ENCODE assay signal across 23 mouse cellular contexts in genomic region chr14:34772132-34772531, GRCm38 (mm10). TPM values are rescaled to one million over a fixed set of nuclear protein-coding genes. Genes with fewer than 3 reads are reported as not detected.
A peak's percentile ranks its signal among the peaks of the same experiment; 100 is the strongest.
DNase-seq lines count a peak whose midpoint lies in the region; ATAC-seq and TF ChIP-seq lines count a peak whose summit lies in the region.
"Had no signal": no experiment of that assay in that cellular context is flagged by ENCODE, and none has a peak within 500 bp of the region (broad histone marks: within the 10 kb centered on the region; RNA-seq: fewer than 3 reads in every experiment).

No protein-coding gene starts in this region.

- ATAC-seq in CD4-positive, CD25-positive, alpha-beta regulatory T cell, adult 4 months = peak; percentile 53
- ATAC-seq in inflammation-experienced regulatory T-cells, adult 6 months = peak; percentile 49
- ATAC-seq in midbrain, postnatal 0 days (ENCODE audit: low FRiP score) = no peak
- ATAC-seq: forebrain, embryonic 13.5 days; forebrain, postnatal 0 days had no signal

- no peak overlapping the region for H3K4me3 ChIP-seq in midbrain, postnatal 0 days (ENCODE audit: low read depth, low read length)
- H3K4me3 ChIP-seq: embryonic facial prominence, embryonic 10.5 days; forebrain, embryonic 13.5 days; gastrocnemius, adult 2 months; hindbrain, embryonic 10.5 days had no signal

- no peak for TF ChIP-seq CTCF in midbrain, postnatal 0 days (IDR thresholded peaks at IDR 0.05)

- DNase-seq in thymus, postnatal 0 days (ENCODE audit: low spot score) = peak; percentile 76
- no peak for DNase-seq in thymus, postnatal 10 days (ENCODE audit: low spot score in 2 of 2)
- peak; percentile 39 for DNase-seq in CD4-positive helper T cell, adult 2 months (ENCODE audit: low read depth, low spot score)
- DNase-seq in left cerebral cortex, postnatal 10 days (ENCODE audit: extremely low spot score in 1 of 2, low spot score in 2 of 2) = no peak
- no peak for DNase-seq in midbrain, postnatal 0 days (ENCODE audit: low spot score)
- DNase-seq: adrenal gland, postnatal 14 days; B cell, adult 2 months; cerebellum, adult 11-12 months; cerebellum, adult 9-10 months; cerebellum, postnatal 25 days; forebrain, postnatal 0 days; gastrocnemius, adult 2 months; gastrocnemius, postnatal 25 days; heart, postnatal 14 days; kidney, adult 11 months had no signal

- H3K9me3 ChIP-seq in midbrain, postnatal 0 days (ENCODE audit: low read length) = no peaks in the 10 kb centered on the region
- H3K9me3 ChIP-seq: embryonic facial prominence, embryonic 10.5 days; forebrain, embryonic 13.5 days; G1E; hindbrain, embryonic 10.5 days had no signal

- H3K4me1 ChIP-seq in midbrain, postnatal 0 days (ENCODE audit: insufficient read depth, low read length) = 0 out of 2 replicates have a peak, but pooled peaks cover 2% of the 10 kb centered on the region

- H3K36me3 ChIP-seq in midbrain, postnatal 0 days (ENCODE audit: insufficient read depth, low read length) = no peaks in the 10 kb centered on the region
- H3K36me3 ChIP-seq: embryonic facial prominence, embryonic 10.5 days; G1E; hindbrain, embryonic 10.5 days had no signal

- no peak overlapping the region for H3K27ac ChIP-seq in midbrain, postnatal 0 days (ENCODE audit: low read depth, low read length)
- H3K27ac ChIP-seq: embryonic facial prominence, embryonic 10.5 days; forebrain, embryonic 13.5 days; gastrocnemius, adult 2 months; hindbrain, embryonic 10.5 days; hindbrain, embryonic 14.5 days had no signal

- intact Hi-C loops in left cerebral cortex, postnatal 10 days (cut with DNase I) = loop anchor here (10.0 kb wide), 1 partner anchor 687 kb away; the partner anchor contains the start of gene Anxa8

- WGBS in midbrain, postnatal 0 days = 57% methylated on average over 7 of the region's 7 CpGs

- no peaks in the 10 kb centered on the region for H3K27me3 ChIP-seq in midbrain, postnatal 0 days (ENCODE audit: insufficient read depth, low read length)

- H3K9ac ChIP-seq in midbrain, postnatal 0 days (replicated peaks; ENCODE audit: low read length, poor library complexity, severe bottlenecking) = no peak overlapping the region
- H3K9ac ChIP-seq: forebrain, embryonic 13.5 days; forebrain, postnatal 0 days; hindbrain, embryonic 14.5 days had no signal

- no peak overlapping the region for H3K4me2 ChIP-seq in midbrain, postnatal 0 days (ENCODE audit: low read depth, low read length, poor library complexity, severe bottlenecking)
- H3K4me2 ChIP-seq: forebrain, embryonic 13.5 days; hindbrain, embryonic 14.5 days had no signal

RNA-seq across cellular contexts. Expression of gene Grid1, which starts 47.8 kb away (rescaled TPM):
- 0.05 and 0.08 TPM in 2 replicates for polyA plus RNA-seq in thymus, postnatal 0 days (2015; fragmentation: Nextera tagmentation; extraction: Ambion mirVana)
- polyA plus RNA-seq in CD4-positive, CD25-positive, alpha-beta regulatory T cell, adult 4 months (2017; shearing (Covaris generic)) = not detected
- not detected for polyA plus RNA-seq in inflammation-experienced regulatory T-cells, adult 6 months (2017; shearing (Covaris generic))
- 10 to 100 TPM; 48.2 to 49.7 TPM for total RNA-seq in left cerebral cortex, postnatal 10 days (2021)
- total RNA-seq in midbrain, postnatal 0 days (2014; rRNA removed) = 37.2 and 39.4 TPM in 2 replicates
- polyA plus RNA-seq in midbrain, postnatal 0 days (2015; fragmentation: Nextera tagmentation; extraction: Ambion mirVana) = 9.1 and 10.5 TPM in 2 replicates
- total RNA-seq: gastrocnemius, adult 2 months; gastrocnemius, postnatal 25 days; granulocyte monocyte progenitor cell, adult 5-6 weeks; heart, postnatal 14 days had no signal
- polyA plus RNA-seq: G1E had no signal

Comparison
In these comparisons a context has a peak if more than half of its experiments do, and no peak if none do; other contexts are left out.
1. DNase-seq: peak in thymus, postnatal 0 days (single experiment) and CD4-positive helper T cell, adult 2 months (single experiment); none in thymus, postnatal 10 days (0 of 2), left cerebral cortex, postnatal 10 days (0 of 2) and midbrain, postnatal 0 days (single experiment).